Mouse (Mus musculus): ENCODE measurements around the gene Pcdh7. TPM values are rescaled to one million over a fixed set of nuclear protein-coding genes. Genes with fewer than 3 reads are reported as not detected.
"Not testable (repeated sequence)": the region's sequence is repeated elsewhere in the genome, so short reads cannot be mapped to it uniquely, and the experiment has no call there.

Gene Pcdh7
- polyA plus RNA-seq (2014; fragmentation: Nextera tagmentation; extraction: Ambion mirVana) = 6.5 and 7.6 TPM in 2 replicates

GRCm38 (mm10) chr5:57717906-57718875 lies at the start of gene Pcdh7:
TSS of gene Pcdh7 (plus strand) at chr5:57717967.
- H3K27ac ChIP-seq (ENCODE audit: low read depth, low read length) = peak within 1 kb of the TSS; percentile 71
- peak within 1 kb of the TSS; percentile 51 for H3K4me3 ChIP-seq (ENCODE audit: low read length)
- no peaks in the 10 kb centered on the region; the same call in 1 of the 2 replicates for H3K27me3 ChIP-seq (ENCODE audit: control insufficient read depth, insufficient read depth, low read length)
- H3K4me1 ChIP-seq (ENCODE audit: control insufficient read depth, insufficient read depth, low read length) = 0 out of 2 replicates have a peak, but pooled peaks cover 7% of the 10 kb centered on the region
- no peaks in the 10 kb centered on the region for H3K9me3 ChIP-seq (ENCODE audit: control insufficient read depth, low read length)
- peak within 1 kb of the TSS; percentile 62 for H3K9ac ChIP-seq (ENCODE audit: low read depth, low read length)
- peak; percentile 28 for ATAC-seq (ENCODE audit: low FRiP score, low TSS enrichment)
- under 1% methylated on average over 64 of the region's 70 CpGs for WGBS
- H3K36me3 ChIP-seq (ENCODE audit: control insufficient read depth, insufficient read depth, low read length) = no peaks in the 10 kb centered on the region
- peak within 1 kb of the TSS; percentile 92 for H3K4me2 ChIP-seq (replicated peaks; ENCODE audit: low read depth, low read length)

- H3K9ac ChIP-seq (ENCODE audit: low read depth, low read length); H3K4me3 ChIP-seq (ENCODE audit: low read length); ATAC-seq (ENCODE audit: low FRiP score, low TSS enrichment); H3K36me3 ChIP-seq (ENCODE audit: control insufficient read depth, insufficient read depth, low read length); H3K27me3 ChIP-seq (ENCODE audit: control insufficient read depth, insufficient read depth, low read length); H3K4me2 ChIP-seq (replicated peaks; ENCODE audit: low read depth, low read length); H3K27ac ChIP-seq (ENCODE audit: low read depth, low read length); H3K4me1 ChIP-seq (ENCODE audit: control insufficient read depth, insufficient read depth, low read length); H3K9me3 ChIP-seq (ENCODE audit: control insufficient read depth, low read length): not testable (repeated sequence)
- 71% methylated on average over 2 of the region's 2 CpGs for WGBS
These were observed 40.8 kb upstream of the Pcdh7 start for GRCm38 (mm10) chr5:57676970-57677369.

GRCm38 (mm10) chr5:57708396-57708795 lies 9.4 kb upstream of the Pcdh7 start:
- Histone ChIP-seq H3K36me3 (ENCODE audit: control insufficient read depth, insufficient read depth, low read length) (no peaks in the 10 kb centered on the region), H3K9me3 (ENCODE audit: control insufficient read depth, low read length) (no peaks in the 10 kb centered on the region), H3K9ac (ENCODE audit: low read depth, low read length) (no peak overlapping the region), H3K4me1 (ENCODE audit: control insufficient read depth, insufficient read depth, low read length) (no peaks in the 10 kb centered on the region), H3K27me3 (ENCODE audit: control insufficient read depth, insufficient read depth, low read length) (no peaks in the 10 kb centered on the region), H3K27ac (ENCODE audit: low read depth, low read length) (no peak overlapping the region), H3K4me2 (replicated peaks; ENCODE audit: low read depth, low read length) (no peak overlapping the region), H3K4me3 (ENCODE audit: low read length) (no peak overlapping the region)
- no peak for ATAC-seq (ENCODE audit: low FRiP score, low TSS enrichment)
- 89% methylated on average over 2 of the region's 2 CpGs for WGBS

- H3K9me3 ChIP-seq (ENCODE audit: control insufficient read depth, low read length) = no peaks in the 10 kb centered on the region
- no peak for ATAC-seq (ENCODE audit: low FRiP score, low TSS enrichment)
- H3K36me3 ChIP-seq (ENCODE audit: control insufficient read depth, insufficient read depth, low read length) = no peaks in the 10 kb centered on the region
- WGBS = 2% methylated on average over 10 of the region's 10 CpGs
- H3K9ac ChIP-seq (ENCODE audit: low read depth, low read length) = no peak overlapping the region
- no peaks in the 10 kb centered on the region for H3K27me3 ChIP-seq (ENCODE audit: control insufficient read depth, insufficient read depth, low read length)
- H3K4me1 ChIP-seq (ENCODE audit: control insufficient read depth, insufficient read depth, low read length) = 0 out of 2 replicates have a peak, but pooled peaks cover 3% of the 10 kb centered on the region
- H3K27ac ChIP-seq (ENCODE audit: low read depth, low read length) = no peak overlapping the region
- peak overlapping the region; percentile 92 for H3K4me2 ChIP-seq (replicated peaks; ENCODE audit: low read depth, low read length)
- H3K4me3 ChIP-seq (ENCODE audit: low read length) = peak overlapping the region; percentile 51
These were observed 3.8 kb upstream of the Pcdh7 start for GRCm38 (mm10) chr5:57713980-57714379.

GRCm38 (mm10) chr5:57714621-57715523 lies 2.9 kb upstream of the Pcdh7 start:
- H3K9me3 ChIP-seq (ENCODE audit: control insufficient read depth, low read length) = no peaks in the 10 kb centered on the region
- ATAC-seq (ENCODE audit: low FRiP score, low TSS enrichment) = peak; percentile 46
- H3K36me3 ChIP-seq (ENCODE audit: control insufficient read depth, insufficient read depth, low read length) = no peaks in the 10 kb centered on the region
- under 1% methylated on average over 41 of the region's 45 CpGs for WGBS
- H3K9ac ChIP-seq (ENCODE audit: low read depth, low read length) = peak overlapping the region; percentile 62
- H3K4me3 ChIP-seq (ENCODE audit: low read length) = peak overlapping the region; percentile 51
- peak overlapping the region; percentile 59; the same call in 1 of the 2 replicates for H3K27ac ChIP-seq (ENCODE audit: low read depth, low read length)
- peak overlapping the region; percentile 92 for H3K4me2 ChIP-seq (replicated peaks; ENCODE audit: low read depth, low read length)
- H3K27me3 ChIP-seq (ENCODE audit: control insufficient read depth, insufficient read depth, low read length) = no peaks in the 10 kb centered on the region
- H3K4me1 ChIP-seq (ENCODE audit: control insufficient read depth, insufficient read depth, low read length) = 0 out of 2 replicates have a peak, but pooled peaks cover 5% of the 10 kb centered on the region

- H3K9ac ChIP-seq (ENCODE audit: low read depth, low read length) = peak overlapping the region; percentile 62
- no peaks in the 10 kb centered on the region for H3K9me3 ChIP-seq (ENCODE audit: control insufficient read depth, low read length)
- H3K27me3 ChIP-seq (ENCODE audit: control insufficient read depth, insufficient read depth, low read length) = no peaks in the 10 kb centered on the region; the same call in 1 of the 2 replicates
- H3K27ac ChIP-seq (ENCODE audit: low read depth, low read length) = peak overlapping the region; percentile 59; the same call in 1 of the 2 replicates
- peak overlapping the region; percentile 92 for H3K4me2 ChIP-seq (replicated peaks; ENCODE audit: low read depth, low read length)
- H3K4me1 ChIP-seq (ENCODE audit: control insufficient read depth, insufficient read depth, low read length) = 0 out of 2 replicates have a peak, but pooled peaks cover 7% of the 10 kb centered on the region
- H3K36me3 ChIP-seq (ENCODE audit: control insufficient read depth, insufficient read depth, low read length) = no peaks in the 10 kb centered on the region
- ATAC-seq (ENCODE audit: low FRiP score, low TSS enrichment) = peak; percentile 36; the same call in 1 of the 2 replicates
- under 1% methylated on average over 51 of the region's 53 CpGs for WGBS
- H3K4me3 ChIP-seq (ENCODE audit: low read length) = peak overlapping the region; percentile 51
These were observed 2.0 kb upstream of the Pcdh7 start for GRCm38 (mm10) chr5:57715524-57716400.

GRCm38 (mm10) chr5:57716421-57717237 lies 1.1 kb upstream of the Pcdh7 start:
- Histone ChIP-seq H3K9ac (ENCODE audit: low read depth, low read length) (peak overlapping the region; percentile 62), H3K36me3 (ENCODE audit: control insufficient read depth, insufficient read depth, low read length) (no peaks in the 10 kb centered on the region), H3K27ac (ENCODE audit: low read depth, low read length) (peak overlapping the region; percentile 71; the same call in 1 of the 2 replicates), H3K27me3 (ENCODE audit: control insufficient read depth, insufficient read depth, low read length) (no peaks in the 10 kb centered on the region; the same call in 1 of the 2 replicates), H3K4me2 (replicated peaks; ENCODE audit: low read depth, low read length) (peak overlapping the region; percentile 92), H3K9me3 (ENCODE audit: control insufficient read depth, low read length) (no peaks in the 10 kb centered on the region), H3K4me3 (ENCODE audit: low read length) (peak overlapping the region; percentile 51), H3K4me1 (ENCODE audit: control insufficient read depth, insufficient read depth, low read length) (0 out of 2 replicates have a peak, but pooled peaks cover 7% of the 10 kb centered on the region)
- WGBS = 1% methylated on average over 27 of the region's 29 CpGs
- peak; percentile 1; the same call in 1 of the 2 replicates for ATAC-seq (ENCODE audit: low FRiP score, low TSS enrichment)

Measured in kidney, embryonic 14.5 days (tissue).